9 mouse cellular contexts compared by ENCODE assay signal in genomic region chr13:51603221-51603893, GRCm38 (mm10). TPM values are rescaled to one million over a fixed set of nuclear protein-coding genes. Genes with fewer than 3 reads are reported as not detected.
DNase-seq lines count a peak whose midpoint lies in the region; ATAC-seq lines count a peak whose summit lies in the region.
"Had no signal": no experiment of that assay in that cellular context is flagged by ENCODE, and none has a peak within 500 bp of the region (broad histone marks: within the 10 kb centered on the region; RNA-seq: fewer than 3 reads in every experiment).

No protein-coding gene starts in this region.

- intact Hi-C loops in heart, postnatal 10 days (cut with DNase I): no loop called here

- peak overlapping the region; percentile 60 for H3K4me2 ChIP-seq in heart, embryonic 14.5 days (ENCODE audit: low read length)

- no peaks in the 10 kb centered on the region for H3K9me3 ChIP-seq in heart, embryonic 14.5 days (ENCODE audit: control insufficient read depth, low read length)

- no peak overlapping the region for H3K27ac ChIP-seq in heart, embryonic 14.5 days (replicated peaks in 1 of 2; ENCODE audit: control insufficient read depth in 1 of 2, insufficient read depth in 1 of 2, low read depth in 2 of 2, low read length in 2 of 2)

- H3K9ac ChIP-seq in heart, embryonic 14.5 days (ENCODE audit: low read length): peak overlapping the region; percentile 46; the same call in 1 of the 2 replicates

- no peak for DNase-seq in heart, adult 9 months (ENCODE audit: low spot score in 2 of 2)
- peak; percentile 82 for DNase-seq in embryo, embryonic 10.5 days (ENCODE audit: low spot score)
- peak; percentile 27 to 43 for DNase-seq in heart, postnatal 10 days
- DNase-seq in left cerebral cortex, adult 8-10 months (ENCODE audit: low spot score in 2 of 2): peak; percentile 30 to 64
- peak; percentile 68 for DNase-seq in neural tube, embryonic 10.5 days (ENCODE audit: extremely low spot score, low spot score)
- no peak for DNase-seq in gastrocnemius, postnatal 10 days

- whole genome bisulfite sequencing in heart, embryonic 14.5 days: 21% methylated on average over 16 of the region's 16 CpGs

- no peaks in the 10 kb centered on the region for H3K27me3 ChIP-seq in heart, embryonic 14.5 days (ENCODE audit: control insufficient read depth, insufficient read depth, low read length)

- no peak for ATAC-seq in heart, embryonic 14.5 days (ENCODE audit: insufficient number of reproducible peaks, insufficient read depth, low FRiP score, low read depth)
- no peak for ATAC-seq in erythroblast, adult 5-6 weeks (replicated peaks; ENCODE audit: low FRiP score, poor library complexity, severe bottlenecking)

- peak overlapping the region; percentile 2 to 8; a peak in 2 of 4 replicates for H3K4me3 ChIP-seq in heart, embryonic 14.5 days (ENCODE audit: control insufficient read depth in 1 of 2, insufficient read depth in 1 of 2, low read depth in 1 of 2, low read length in 2 of 2)

- peaks cover 6 to 10% of the 10 kb centered on the region in 2 experiments for H3K4me1 ChIP-seq in heart, embryonic 14.5 days (ENCODE audit: control insufficient read depth in 2 of 2, insufficient read depth in 2 of 2, low read length in 2 of 2)

- no peaks in the 10 kb centered on the region for H3K36me3 ChIP-seq in heart, embryonic 14.5 days (ENCODE audit: control insufficient read depth, insufficient read depth, low read length)

RNA-seq across cellular contexts. Expression of gene Shc3, which starts 34.1 kb away (rescaled TPM):
- 0.12 TPM in 1 of 2 replicates, not detected in the other for polyA plus RNA-seq in heart, embryonic 14.5 days (2014; fragmentation: Nextera tagmentation; extraction: Ambion mirVana)
- total RNA-seq in heart, postnatal 10 days (2021): 1 to 10 TPM; 3.7 to 3.8 TPM
- total RNA-seq in left cerebral cortex, adult 8-10 months (2022): 100 to 1,000 TPM; 153 to 205 (median 182) TPM
- total RNA-seq in erythroblast, adult 5-6 weeks (2015; ENCODE audit: low replicate concordance): not detected in 2 replicates
- not detected in 2 replicates for total RNA-seq in erythroblast, adult 5-6 weeks (2017; ENCODE audit: low replicate concordance)
- 1 to 10 TPM; 3.0 to 4.1 TPM for total RNA-seq in gastrocnemius, postnatal 10 days (2021)
- total RNA-seq: MEL had no signal

RNA-seq across cellular contexts. Expression of gene Cks2, which starts 41.7 kb away (rescaled TPM):
- 280 and 300 TPM in 2 replicates for polyA plus RNA-seq in heart, embryonic 14.5 days (2014; fragmentation: Nextera tagmentation; extraction: Ambion mirVana)
- total RNA-seq in heart, postnatal 10 days (2021): 10 to 100 TPM; 25.1 to 26.0 TPM
- 1 to 10 TPM; 1.5 to 4.0 (median 3.0) TPM for total RNA-seq in left cerebral cortex, adult 8-10 months (2022)
- total RNA-seq in erythroblast, adult 5-6 weeks (2015; ENCODE audit: low replicate concordance): 133 and 189 TPM in 2 replicates
- 54.9 and 108 TPM in 2 replicates for total RNA-seq in erythroblast, adult 5-6 weeks (2017; ENCODE audit: low replicate concordance)
- 10 to 100 TPM; 14.5 to 17.7 TPM for total RNA-seq in gastrocnemius, postnatal 10 days (2021)

RNA-seq across cellular contexts. Expression of gene Secisbp2, which starts 48.1 kb away (rescaled TPM):
- 26.0 and 27.7 TPM in 2 replicates for polyA plus RNA-seq in heart, embryonic 14.5 days (2014; fragmentation: Nextera tagmentation; extraction: Ambion mirVana)
- total RNA-seq in heart, postnatal 10 days (2021): 10 to 100 TPM; 20.0 to 22.0 TPM
- 10 to 100 TPM; 16.8 to 18.7 (median 17.9) TPM for total RNA-seq in left cerebral cortex, adult 8-10 months (2022)
- 1.3 and 6.1 TPM in 2 replicates for total RNA-seq in erythroblast, adult 5-6 weeks (2015; ENCODE audit: low replicate concordance)
- total RNA-seq in erythroblast, adult 5-6 weeks (2017; ENCODE audit: low replicate concordance): 6.4 and 13.8 TPM in 2 replicates
- 10 to 100 TPM in 1 of 2 experiments, 1 to 10 TPM in 1; 9.8 to 14.0 TPM for total RNA-seq in gastrocnemius, postnatal 10 days (2021)

Comparison
In these comparisons a context has a peak if more than half of its experiments do, and no peak if none do; other contexts are left out.
1. DNase-seq: peak in embryo, embryonic 10.5 days (single experiment), heart, postnatal 10 days (2 of 2), left cerebral cortex, adult 8-10 months (2 of 2) and neural tube, embryonic 10.5 days (single experiment); none in heart, adult 9 months (0 of 2) and gastrocnemius, postnatal 10 days (single experiment).
2. RNA of gene Shc3, which starts 34.1 kb away (total RNA-seq): 153 to 205 TPM in left cerebral cortex, adult 8-10 months; 3.0 to 4.1 TPM in gastrocnemius, postnatal 10 days, 3.7 to 3.8 TPM in heart, postnatal 10 days and not detected in erythroblast, adult 5-6 weeks; every median in the first group is over 10 times any median in the second.